Mouse (Mus musculus): ENCODE results near the gene Stx16. TPM values are rescaled to one million over a fixed set of nuclear protein-coding genes. Genes with fewer than 3 reads are reported as not detected.
A peak's percentile ranks its signal among the peaks of the same experiment; 100 is the strongest.

Gene Stx16
- total RNA-seq (2021): 10 to 100 TPM; 51.0 to 65.6 TPM

DNA sequence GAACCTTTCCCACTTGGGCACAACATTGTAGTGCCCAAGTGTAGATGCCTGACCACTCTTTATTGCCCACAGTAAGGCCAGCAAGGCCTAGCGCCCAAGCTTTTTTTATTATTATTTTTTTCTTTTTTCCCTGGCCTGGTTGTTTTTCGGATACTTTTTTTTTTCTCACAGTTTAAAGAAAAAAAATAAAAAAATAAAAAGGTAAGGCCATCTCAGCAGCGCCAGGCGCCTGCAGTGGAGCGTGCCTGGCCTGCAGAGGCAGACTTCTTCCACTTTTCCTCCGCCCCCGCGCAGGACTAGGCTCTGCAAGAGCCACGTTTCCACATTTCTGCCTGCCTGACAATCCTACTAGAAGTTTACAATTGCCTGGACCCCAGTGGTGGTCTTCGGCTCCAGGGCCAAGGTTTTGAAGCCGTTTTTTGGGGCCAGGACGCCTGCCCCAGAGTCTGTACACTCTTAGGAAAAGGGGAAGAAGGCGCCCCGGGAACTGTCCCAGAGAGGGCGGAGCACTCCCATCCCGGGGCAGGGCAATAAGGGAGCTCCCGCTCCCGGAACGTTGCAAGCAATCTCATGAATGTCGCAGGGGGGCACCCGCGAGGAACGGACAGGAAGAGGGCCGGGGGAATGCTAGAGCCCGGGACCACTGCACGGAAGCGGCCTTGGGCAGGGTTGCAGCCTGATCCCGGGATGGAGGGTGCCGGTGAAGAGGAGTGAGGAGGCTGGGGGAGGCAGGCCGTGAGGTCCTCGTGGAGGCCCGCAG is at the start of gene Stx16:
TSS of gene Stx16 (plus strand) at position 636 of the 760 bp plus-strand sequence.
- intact Hi-C loops (cut with DNase I): loop anchor here (5.0 to 10.0 kb wide), 4 partner anchors 36 to 491 kb away; partner anchors contain the start of gene Npepl1
- DNase-seq (ENCODE audit: low spot score in 2 of 2): peak; percentile 89 to 91

DNA sequence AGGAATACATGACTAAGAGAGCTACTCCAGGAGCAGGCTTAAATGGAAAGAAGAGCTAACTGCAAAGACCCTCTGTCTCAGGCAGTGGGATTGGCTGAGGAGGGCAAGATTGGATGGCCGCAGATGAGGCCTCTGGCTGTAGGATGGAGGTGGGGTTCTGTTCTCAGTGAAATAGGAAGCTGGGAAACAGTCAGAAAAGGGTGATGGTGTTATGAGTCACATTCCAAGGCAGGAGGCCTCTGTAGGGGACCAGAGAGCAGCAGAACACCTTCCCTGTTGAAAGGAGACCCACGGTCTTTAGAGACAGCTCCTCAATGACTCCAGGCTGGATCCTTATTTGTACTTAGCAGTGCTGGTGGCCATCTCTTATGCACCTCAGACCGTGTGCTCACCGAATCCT is 49.7 kb upstream of the Stx16 start:
- DNase-seq (ENCODE audit: low spot score in 2 of 2): no peak
- intact Hi-C loops (cut with DNase I): no loop called here

DNA sequence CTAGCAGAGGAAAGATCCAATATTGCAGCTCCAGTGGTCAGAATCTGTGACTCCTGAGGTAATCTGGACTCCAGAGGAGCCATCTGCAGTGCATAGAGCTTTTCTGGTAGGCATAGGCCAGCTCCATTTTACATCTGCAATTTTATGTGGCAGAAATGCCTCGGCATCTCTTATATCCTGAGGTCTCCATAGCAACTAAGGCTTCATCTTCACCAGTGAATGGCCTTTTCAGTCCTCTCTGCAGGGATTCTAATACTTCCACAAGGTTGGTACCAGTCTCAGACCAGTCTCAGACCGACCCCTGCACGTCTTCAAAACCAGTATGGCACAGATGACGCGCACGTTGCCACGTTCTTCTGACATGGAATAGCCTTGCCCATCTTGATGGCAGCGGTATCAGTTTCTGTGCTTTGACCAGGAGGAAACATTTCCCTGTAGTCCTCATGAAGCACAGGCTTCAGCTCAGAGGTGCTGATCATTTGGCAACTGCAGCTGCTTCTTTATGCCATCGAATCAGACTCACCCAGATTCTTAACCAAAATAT is 42.8 kb upstream of the Stx16 start:
- no peak for DNase-seq (ENCODE audit: low spot score in 2 of 2)
- intact Hi-C loops (cut with DNase I): no loop called here

DNA sequence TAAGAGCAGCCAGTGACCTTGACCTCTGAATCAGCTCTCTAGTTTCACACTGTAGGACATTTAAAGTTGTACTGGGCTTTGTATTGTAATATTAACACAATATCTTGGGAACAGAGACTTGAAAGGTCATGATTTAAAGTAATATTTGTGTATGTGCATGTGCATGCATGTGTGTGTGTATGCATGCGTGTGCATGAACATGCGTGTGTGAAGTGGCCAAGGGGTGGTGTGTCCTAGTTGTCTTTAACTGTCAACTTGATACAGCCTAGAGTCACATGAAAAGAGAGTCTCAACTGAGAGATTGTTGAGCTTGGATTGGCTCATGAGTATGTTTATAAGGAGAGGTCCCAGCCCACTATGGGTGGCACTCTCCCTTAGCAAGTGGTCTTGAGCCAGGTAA is 28.5 kb upstream of the Stx16 start:
- intact Hi-C loops (cut with DNase I): no loop called here

DNA sequence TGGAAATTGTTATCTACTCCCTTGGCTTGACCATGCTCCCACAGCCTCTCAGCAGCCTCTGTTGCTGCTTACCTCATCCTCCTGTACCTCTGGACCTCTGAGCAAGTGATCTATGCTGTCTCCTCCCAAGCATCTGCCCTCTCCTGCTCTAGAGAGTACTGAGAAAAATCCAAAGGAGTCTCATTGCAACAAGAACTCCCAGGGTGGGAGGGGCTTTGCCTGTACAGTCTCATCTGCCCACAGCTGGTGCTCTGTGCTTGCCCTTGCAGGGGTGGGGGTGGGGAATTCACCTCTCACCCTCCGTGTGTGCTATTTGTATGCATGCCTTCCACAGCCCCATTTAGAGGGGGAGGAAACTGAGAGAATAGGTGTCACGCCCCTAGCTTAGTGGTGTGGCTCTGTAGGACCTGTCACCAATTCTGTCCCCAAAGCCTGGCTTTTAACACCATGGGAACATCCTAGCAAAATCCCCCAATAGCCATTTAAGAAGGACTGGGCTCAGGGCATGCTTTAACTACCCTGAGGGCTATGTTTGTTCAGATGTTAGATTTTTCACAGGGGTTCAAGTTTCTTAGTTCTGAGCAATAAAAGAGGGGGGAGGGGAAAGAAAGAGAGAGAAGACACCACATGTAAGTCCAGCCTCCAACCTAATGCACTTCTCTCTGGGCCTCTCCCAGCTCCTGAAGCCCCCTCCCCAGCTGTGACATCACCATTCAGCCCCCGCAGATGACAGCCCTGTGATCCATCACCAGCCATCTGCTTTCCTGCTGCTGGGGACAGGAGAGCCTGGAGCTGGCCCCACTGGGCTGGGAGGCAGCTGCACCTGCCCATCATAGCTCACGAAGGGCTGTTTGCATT is 26.4 kb upstream of the Stx16 start:
- no peak for DNase-seq (ENCODE audit: low spot score in 2 of 2)
- intact Hi-C loops (cut with DNase I): no loop called here

More for the DNA sequence above, 28.5 kb upstream of the Stx16 start:
- no peak for DNase-seq (ENCODE audit: low spot score in 2 of 2)

DNA sequence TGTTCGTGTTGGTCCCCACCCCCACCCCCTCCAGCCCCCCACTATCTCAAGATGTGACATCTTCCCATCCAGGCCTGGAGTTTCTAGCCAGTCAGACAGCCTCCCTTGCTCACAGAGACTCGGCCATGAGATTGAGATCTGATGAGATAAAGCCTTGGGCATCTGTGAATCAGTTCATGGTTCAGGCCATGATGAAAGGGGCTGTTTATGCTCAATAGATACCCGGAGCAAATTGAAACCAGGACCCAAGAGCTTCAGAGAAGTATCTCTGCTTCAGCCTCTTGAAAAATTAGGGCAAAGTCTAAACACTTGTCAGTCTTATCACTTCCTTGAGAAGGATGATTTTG is 25.8 kb upstream of the Stx16 start:
- intact Hi-C loops (cut with DNase I): no loop called here
- no peak for DNase-seq (ENCODE audit: low spot score in 2 of 2)

DNA sequence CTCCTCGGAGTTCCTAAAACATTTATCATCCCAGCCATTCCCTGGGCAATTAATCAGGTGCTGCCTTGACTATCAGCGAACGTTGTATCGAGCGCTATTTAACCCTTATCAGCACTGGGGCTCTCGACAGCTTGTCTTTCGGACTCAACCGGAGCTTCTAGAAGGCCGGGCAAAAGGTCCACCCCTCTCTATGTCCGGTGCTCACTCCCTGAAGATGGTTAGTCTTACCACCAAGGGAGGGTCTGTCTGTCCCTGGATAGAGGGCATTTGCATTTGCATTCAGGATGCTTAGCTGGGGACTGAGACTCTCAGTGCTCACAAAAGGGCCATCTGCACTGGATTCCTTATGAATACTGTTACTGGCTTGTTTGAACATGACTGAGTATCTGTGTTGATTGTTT is 25.0 kb upstream of the Stx16 start:
- no peak for DNase-seq (ENCODE audit: low spot score in 2 of 2)
- intact Hi-C loops (cut with DNase I): no loop called here

DNA sequence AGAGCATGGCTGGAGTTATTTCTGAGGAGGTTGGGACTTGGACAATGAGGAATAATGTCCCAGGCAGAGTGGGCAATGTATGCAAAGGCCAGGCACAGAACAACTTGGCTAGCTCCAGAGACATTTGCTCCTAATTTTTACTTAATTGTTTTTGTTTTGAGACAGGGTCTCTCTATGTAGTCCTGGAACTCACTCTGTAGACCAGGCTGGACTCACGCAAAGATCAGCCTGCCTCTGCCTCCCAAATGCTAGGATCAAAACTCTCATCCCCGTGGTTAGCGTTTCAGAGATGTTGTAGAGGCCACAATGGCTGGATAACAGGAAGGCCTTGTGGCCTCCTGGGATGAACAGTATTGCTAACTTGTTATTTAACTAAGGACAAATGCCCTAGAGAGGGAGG is 21.6 kb upstream of the Stx16 start:
- no peak for DNase-seq (ENCODE audit: low spot score in 2 of 2)
- intact Hi-C loops (cut with DNase I): no loop called here

DNA sequence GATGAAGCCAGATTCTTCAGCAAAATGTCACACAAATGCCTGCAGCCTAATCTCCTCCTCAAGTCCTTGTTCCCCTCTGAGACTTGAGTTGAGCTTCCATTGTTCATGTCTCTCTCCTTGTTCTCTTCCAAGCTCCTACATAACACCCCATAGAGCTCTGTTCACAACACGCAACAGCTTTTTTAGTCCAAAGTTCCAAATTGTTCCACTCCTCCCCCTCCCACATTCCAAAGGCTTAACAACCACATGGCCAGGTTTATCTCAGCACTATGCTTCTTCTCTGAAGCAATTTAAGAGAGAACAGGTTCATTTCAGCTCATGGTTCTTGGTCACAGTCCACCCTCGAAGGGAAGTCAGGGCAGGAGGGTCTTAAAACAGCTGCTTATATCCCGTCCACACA is 18.4 kb upstream of the Stx16 start:
- intact Hi-C loops (cut with DNase I): no loop called here
- DNase-seq (ENCODE audit: low spot score in 2 of 2): no peak

DNA sequence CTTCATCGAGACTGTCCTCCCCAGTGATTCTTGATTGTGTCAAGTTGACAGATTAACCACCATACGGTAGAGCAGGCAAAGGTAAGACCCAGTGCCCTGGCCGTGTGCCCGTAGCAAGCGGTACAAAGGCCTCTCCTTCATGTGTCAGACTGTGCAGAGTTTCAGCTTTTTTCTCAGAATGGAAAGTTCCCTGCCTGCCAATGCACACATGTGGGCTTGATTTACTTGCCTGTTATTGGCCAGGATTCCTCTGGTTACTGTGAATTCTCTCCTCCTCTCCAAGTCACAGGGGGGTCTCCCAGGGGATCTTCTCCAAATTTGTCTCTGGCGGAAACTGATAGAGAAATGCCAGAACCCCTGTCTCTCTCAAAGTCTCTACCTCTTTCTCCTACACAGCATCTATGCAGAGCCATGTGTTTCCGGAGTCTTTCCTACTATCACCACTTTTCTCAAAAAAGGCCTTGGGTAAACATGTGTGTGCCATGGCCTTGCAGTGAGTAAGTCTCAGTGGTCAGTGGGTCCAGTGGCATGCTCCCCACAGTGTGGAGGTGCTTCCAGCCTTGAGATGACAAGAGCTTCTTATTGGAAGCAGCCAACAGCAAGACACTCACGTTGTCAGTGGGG is 17.7 kb upstream of the Stx16 start:
- DNase-seq (ENCODE audit: low spot score in 2 of 2): no peak
- intact Hi-C loops (cut with DNase I): no loop called here

DNA sequence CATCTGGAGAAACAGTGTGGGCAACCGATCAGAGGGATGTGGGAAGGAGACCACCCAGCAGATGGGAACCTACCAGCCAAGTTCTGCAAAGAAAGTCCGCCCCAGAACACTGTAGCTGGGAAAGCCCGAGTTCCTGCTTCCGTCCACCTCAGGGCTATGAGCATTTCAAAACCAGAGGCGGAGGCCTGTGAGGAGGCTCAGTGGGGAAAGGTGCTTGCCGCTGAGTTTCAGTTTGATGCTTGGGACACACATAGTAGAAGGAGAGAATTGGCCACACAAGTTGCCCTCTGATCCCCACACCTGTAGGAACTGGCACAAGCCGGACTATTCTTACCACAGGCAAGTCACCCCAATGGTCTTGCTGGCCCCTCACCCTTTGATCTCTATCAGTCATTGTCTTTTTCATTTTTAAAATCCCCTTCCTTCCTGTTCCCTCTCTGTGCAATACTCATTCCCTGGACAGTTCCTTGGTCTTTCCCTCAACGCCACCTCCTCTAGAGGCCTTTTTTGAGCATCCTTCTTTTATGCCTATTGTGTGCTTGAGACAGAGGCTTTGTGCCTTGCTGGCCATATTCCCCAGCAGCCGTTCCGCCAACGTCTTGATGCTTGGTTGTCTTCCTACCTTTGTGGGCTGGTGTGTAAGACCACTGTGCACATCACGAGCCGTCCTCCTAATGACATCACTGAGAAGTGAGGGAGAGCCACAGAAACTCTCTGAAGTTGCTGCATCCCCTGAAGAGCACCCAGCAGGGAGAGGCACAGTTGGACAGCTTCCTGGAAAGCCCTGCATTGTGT is 16.3 kb upstream of the Stx16 start:
- DNase-seq (ENCODE audit: low spot score in 2 of 2): no peak
- intact Hi-C loops (cut with DNase I): no loop called here

DNA sequence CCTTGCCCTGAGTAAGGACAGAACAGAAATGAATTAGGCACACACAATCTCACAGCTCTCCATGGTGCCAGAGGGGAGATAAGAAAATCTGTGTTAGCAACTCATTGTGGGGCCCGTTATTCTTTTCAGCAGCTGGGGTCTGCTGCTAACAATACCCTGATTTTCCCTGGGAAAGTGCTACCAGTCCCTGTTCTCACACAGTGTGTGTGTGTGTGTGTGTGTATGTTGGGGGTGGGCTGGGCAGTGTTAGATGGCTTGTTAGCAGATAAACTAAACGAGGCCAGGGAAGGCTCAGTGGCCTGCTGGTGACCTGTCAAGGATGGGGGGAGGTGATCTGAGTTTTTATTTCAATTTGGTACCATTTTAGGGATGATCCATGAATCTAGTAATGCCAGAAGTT is 14.9 kb upstream of the Stx16 start:
- intact Hi-C loops (cut with DNase I): no loop called here

DNA sequence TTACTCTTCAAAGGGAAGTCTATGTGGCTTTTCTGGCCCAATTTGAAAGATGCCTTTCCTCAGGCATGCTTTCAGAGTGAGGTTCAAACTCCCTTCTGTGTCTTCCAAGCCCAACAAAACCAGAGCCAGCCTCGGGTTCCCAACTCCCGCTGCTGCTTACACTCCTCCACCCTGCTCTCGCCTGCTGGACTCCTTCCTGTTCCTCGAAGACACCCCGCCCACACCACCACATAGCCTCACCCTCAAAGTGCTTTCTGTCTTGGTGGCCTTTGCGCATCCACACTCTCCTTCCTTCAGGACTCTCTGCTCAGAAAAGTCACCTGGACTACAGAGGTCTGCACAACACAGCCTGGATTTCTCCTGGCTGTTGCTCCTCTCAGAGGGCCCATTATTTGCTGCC is 13.0 kb upstream of the Stx16 start:
- intact Hi-C loops (cut with DNase I): no loop called here
- DNase-seq (ENCODE audit: low spot score in 2 of 2): no peak

More for the DNA sequence above, 14.9 kb upstream of the Stx16 start:
- no peak for DNase-seq (ENCODE audit: low spot score in 2 of 2)

DNA sequence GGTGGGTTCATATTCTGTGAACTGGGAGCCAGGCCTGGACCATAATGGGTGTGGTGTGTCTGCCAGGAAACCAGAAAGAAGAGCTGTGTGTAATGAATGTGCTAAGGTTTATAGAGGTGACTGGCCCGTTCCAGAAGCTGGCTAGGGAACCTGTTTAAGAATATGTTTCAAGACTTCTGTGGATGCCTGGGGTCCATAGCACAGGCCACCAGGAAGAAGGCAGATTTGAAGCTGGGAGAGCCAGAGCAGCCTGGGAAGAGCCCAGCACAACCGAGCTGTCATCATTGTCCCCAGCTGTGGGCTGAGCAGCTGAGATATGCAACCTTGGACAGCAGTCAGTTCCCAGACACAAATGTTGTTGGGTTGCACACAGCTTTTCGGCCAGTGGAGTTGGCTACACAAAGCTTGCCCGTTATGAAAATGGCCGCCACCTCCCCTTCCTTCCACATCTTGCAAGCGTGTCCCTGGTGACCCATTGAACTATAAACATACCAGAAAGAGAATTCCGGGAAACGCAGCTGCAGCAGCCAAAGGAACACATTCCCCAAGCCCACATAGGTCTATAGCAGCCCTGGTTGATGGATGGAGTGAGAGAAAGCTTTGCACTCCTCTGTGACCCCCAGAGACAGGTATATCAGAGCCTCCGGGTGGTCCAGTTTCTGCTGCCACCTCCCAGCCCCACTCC is 12.4 kb upstream of the Stx16 start:
- intact Hi-C loops (cut with DNase I): no loop called here
- DNase-seq (ENCODE audit: low spot score in 2 of 2): no peak

DNA sequence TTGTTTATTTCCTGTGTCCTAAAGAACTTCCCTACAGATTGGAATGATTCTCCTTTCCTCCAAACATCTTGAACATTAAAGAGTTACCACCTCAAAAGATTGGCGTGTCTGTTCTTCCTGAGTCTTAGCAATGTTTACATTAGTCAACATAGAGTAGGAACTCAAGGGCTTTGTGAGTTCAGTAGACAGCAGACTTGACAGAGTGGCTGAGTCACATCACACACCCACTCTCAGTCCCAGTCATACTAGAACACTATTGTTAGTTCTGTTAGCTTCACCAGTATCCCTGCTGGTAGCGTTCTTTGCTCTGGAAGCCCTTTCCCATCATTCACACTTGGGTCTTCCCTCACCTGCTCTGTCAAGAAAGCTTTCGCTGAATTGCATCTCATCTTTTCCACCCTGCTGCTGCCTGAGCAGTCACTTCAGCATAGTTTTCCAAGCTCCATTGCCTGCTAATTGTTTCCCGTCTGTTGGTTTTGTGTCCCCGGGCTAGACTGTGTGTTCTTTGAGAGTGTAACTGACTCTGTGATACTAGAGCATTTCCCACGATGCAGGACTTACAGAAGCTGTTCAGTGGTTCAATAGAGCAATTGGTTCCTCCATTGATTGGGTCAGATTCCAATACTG is 8.2 kb upstream of the Stx16 start:
- DNase-seq (ENCODE audit: low spot score in 2 of 2): no peak
- intact Hi-C loops (cut with DNase I): no loop called here

DNA sequence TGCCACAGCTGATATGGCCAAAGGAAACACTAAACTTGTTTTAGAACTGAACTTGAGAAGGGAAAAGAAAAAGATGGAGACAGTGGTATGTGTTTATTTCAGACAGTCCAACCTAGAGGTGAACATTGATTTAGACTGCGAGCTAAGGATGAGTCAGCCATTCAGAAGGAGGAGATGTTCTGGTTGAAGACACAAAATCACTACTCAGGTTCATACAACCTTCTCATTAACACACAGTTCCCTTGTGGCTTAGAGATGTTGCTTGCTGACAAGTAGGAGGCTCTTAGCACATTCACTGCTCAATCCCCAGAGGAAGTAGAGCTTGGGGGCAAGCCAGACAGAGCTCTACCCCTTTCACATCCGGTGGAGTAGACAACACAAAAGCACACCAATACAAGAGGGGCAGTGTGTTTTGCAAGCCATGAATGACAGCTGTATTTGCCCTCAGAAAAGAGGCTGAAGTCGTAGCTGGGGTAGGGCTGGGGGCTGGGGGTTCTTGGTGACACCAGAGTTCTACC is 6.5 kb upstream of the Stx16 start:
- DNase-seq (ENCODE audit: low spot score in 2 of 2): no peak
- intact Hi-C loops (cut with DNase I): loop anchor here (10.0 kb wide), 2 partner anchors 405 to 485 kb away; no protein-coding TSS in a partner anchor

DNA sequence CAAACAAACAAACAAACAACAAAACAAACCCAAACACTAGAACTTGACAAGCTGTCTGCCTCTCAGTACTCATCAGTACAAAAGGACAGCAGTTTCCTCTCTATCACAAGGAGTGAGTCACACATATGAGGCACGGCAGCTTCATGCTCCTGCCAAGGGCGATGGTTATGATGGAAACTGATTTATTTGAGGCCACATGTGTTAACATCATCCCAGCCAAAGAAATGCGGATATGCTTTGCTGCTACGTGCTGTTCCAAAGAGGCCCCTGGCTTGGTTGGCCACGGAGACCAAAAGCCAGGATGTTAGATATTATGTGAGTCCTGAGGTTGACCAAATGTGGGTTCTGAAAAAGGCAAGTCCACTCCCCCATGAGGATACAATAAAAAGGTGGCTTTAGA is 4.7 kb upstream of the Stx16 start:
- DNase-seq (ENCODE audit: low spot score in 2 of 2): no peak
- intact Hi-C loops (cut with DNase I): loop anchor here (10.0 kb wide), 2 partner anchors 407 to 487 kb away; no protein-coding TSS in a partner anchor

DNA sequence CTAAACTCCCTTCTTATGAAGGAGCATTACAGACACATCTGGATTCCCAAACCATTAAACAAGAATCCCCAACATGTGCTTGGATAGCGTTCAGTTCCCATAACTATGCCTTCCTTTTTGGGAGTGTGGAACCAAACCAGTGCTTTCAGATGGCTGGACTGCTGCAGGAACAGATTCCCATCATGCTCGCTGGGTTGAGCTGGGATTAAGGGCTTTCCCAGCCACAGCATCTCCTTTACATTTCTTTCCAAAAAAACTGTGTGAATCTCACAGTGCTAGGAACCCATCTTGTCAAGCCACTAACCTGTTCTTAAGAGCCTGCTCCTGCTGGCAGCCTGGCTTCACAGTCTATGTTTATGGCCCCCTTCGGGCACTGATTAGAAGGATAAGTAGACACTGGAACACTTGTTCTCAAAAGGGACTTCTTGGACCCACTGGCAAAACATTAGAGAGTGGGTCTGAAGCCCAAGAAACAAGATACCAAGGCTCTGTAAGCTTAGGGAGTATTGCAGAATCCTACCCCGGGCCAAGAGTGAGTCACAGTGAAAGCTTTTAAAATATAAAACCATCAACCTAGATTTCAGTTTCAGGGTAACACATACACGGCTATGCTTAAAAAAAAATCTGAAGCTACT is 2.8 kb upstream of the Stx16 start:
- no peak for DNase-seq (ENCODE audit: low spot score in 2 of 2)
- intact Hi-C loops (cut with DNase I): loop anchor here (10.0 kb wide), 2 partner anchors 408 to 488 kb away; no protein-coding TSS in a partner anchor
